Mouse (Mus musculus) T-helper 2 cell (primary cell): ENCODE data around the gene A730071L15Rik.

Experiments used
- in situ Hi-C: fragments of 300-600 bp; cut with MboI, MseI; formaldehyde crosslinking; loops from one replicate; pipeline ENCODE4 v1.15.1; 2025; ENCODE audit warnings: high pct_unique_total_duplicates

A730071L15Rik gene

GRCm38 (mm10) chr11:6183246-6183645 is 16.6 kb upstream of the A730071L15Rik start:
- in situ Hi-C loops = no loop called here

GRCm38 (mm10) chr11:6184202-6184935 is 15.5 kb upstream of the A730071L15Rik start:
- in situ Hi-C loops = no loop called here

- in situ Hi-C loops = no loop called here
These were observed 12.4 kb upstream of the A730071L15Rik start for GRCm38 (mm10) chr11:6187399-6187798.

- in situ Hi-C loops = no loop called here
These were observed 12.0 kb upstream of the A730071L15Rik start for GRCm38 (mm10) chr11:6187878-6188277.

GRCm38 (mm10) chr11:6196780-6197179 is 3.0 kb upstream of the A730071L15Rik start:
- in situ Hi-C loops = no loop called here

GRCm38 (mm10) chr11:6198449-6198848 is 1.4 kb upstream of the A730071L15Rik start:
- in situ Hi-C loops = no loop called here

GRCm38 (mm10) chr11:6200087-6200569 is 299 bp downstream of the A730071L15Rik start, which contains the start of gene Nudcd3:
Gene Nudcd3 (minus strand): TSS chr11:6200415.
- in situ Hi-C loops = no loop called here

GRCm38 (mm10) chr11:6200570-6200969 is 741 bp downstream of the A730071L15Rik start:
- in situ Hi-C loops = no loop called here

- in situ Hi-C loops = no loop called here
These were observed 7.3 kb downstream of the A730071L15Rik start for GRCm38 (mm10) chr11:6207090-6207489.

GRCm38 (mm10) chr11:6208158-6208557 is 8.3 kb downstream of the A730071L15Rik start:
- in situ Hi-C loops = no loop called here

- in situ Hi-C loops = no loop called here
These were observed 17.0 kb downstream of the A730071L15Rik start for GRCm38 (mm10) chr11:6216834-6217233.

GRCm38 (mm10) chr11:6218189-6218896 is 18.5 kb downstream of the A730071L15Rik start:
- in situ Hi-C loops = no loop called here

GRCm38 (mm10) chr11:6219967-6220366 is 20.1 kb downstream of the A730071L15Rik start:
- in situ Hi-C loops = no loop called here

- in situ Hi-C loops = no loop called here
These were observed 22.4 kb downstream of the A730071L15Rik start for GRCm38 (mm10) chr11:6222187-6222586.

GRCm38 (mm10) chr11:6224541-6225229 is 24.9 kb downstream of the A730071L15Rik start:
- in situ Hi-C loops = no loop called here

- in situ Hi-C loops = no loop called here
These were observed 30.2 kb downstream of the A730071L15Rik start, which contains the start of gene Npc1l1 for GRCm38 (mm10) chr11:6230012-6230411. Gene Npc1l1 (minus strand): TSS chr11:6230143.

- in situ Hi-C loops = no loop called here
These were observed 33.2 kb downstream of the A730071L15Rik start for GRCm38 (mm10) chr11:6233025-6233424.

- in situ Hi-C loops = no loop called here
These were observed 44.9 kb downstream of the A730071L15Rik start for GRCm38 (mm10) chr11:6244707-6245106.
